7 mouse cellular contexts compared by ENCODE assay signal in genomic region chr12:104936223-104936622, GRCm38 (mm10).
DNase-seq lines count a peak whose midpoint lies in the region; ATAC-seq and TF ChIP-seq lines count a peak whose summit lies in the region.

No protein-coding gene starts in this region.

- 77% methylated on average over 4 of the region's 4 CpGs for WGBS in kidney, postnatal 0 days
- 74% methylated on average over 4 of the region's 4 CpGs for WGBS in kidney, embryonic 16.5 days
- 65% methylated on average over 4 of the region's 4 CpGs for WGBS in liver, embryonic 14.5 days (ENCODE audit: insufficient replicate concordance)

- H3K36me3 ChIP-seq in kidney, postnatal 0 days (ENCODE audit: insufficient read depth, low read length): no peaks in the 10 kb centered on the region
- no peaks in the 10 kb centered on the region for H3K36me3 ChIP-seq in kidney, embryonic 16.5 days (ENCODE audit: insufficient read depth, low read length)
- no peaks in the 10 kb centered on the region for H3K36me3 ChIP-seq in E14TG2a.4 (ENCODE audit: insufficient read depth, low read length)
- H3K36me3 ChIP-seq in liver, embryonic 14.5 days (replicated peaks; ENCODE audit: control insufficient read depth, insufficient read depth, low read depth): no peaks in the 10 kb centered on the region

- no peaks in the 10 kb centered on the region for H3K4me1 ChIP-seq in kidney, postnatal 0 days (replicated peaks; ENCODE audit: insufficient read depth, low read length)
- H3K4me1 ChIP-seq in kidney, embryonic 16.5 days (ENCODE audit: insufficient read depth, low read length): no peaks in the 10 kb centered on the region; the same call in 1 of the 2 replicates
- H3K4me1 ChIP-seq in E14TG2a.4 (replicated peaks; ENCODE audit: low read depth, low read length): peaks cover 31% of the 10 kb centered on the region
- H3K4me1 ChIP-seq in liver, embryonic 14.5 days (replicated peaks; ENCODE audit: control insufficient read depth in 2 of 2, insufficient read depth in 2 of 2, low read length in 1 of 2): no peaks in the 10 kb centered on the region

- no peak for ATAC-seq in kidney, postnatal 0 days (replicated peaks; ENCODE audit: low FRiP score, low read depth)
- ATAC-seq in kidney, embryonic 16.5 days (ENCODE audit: low FRiP score, low TSS enrichment): no peak
- ATAC-seq in liver, embryonic 14.5 days (ENCODE audit: insufficient read depth): no peak
- ATAC-seq in megakaryocyte-erythroid progenitor cell, adult 5-6 weeks (replicated peaks; ENCODE audit: low FRiP score, low TSS enrichment, poor library complexity, severe bottlenecking): no peak

- H3K4me3 ChIP-seq in kidney, postnatal 0 days (replicated peaks; ENCODE audit: low read depth, low read length): no peak overlapping the region
- no peak overlapping the region for H3K4me3 ChIP-seq in kidney, embryonic 16.5 days (ENCODE audit: low read length)
- H3K4me3 ChIP-seq in E14TG2a.4 (replicated peaks; ENCODE audit: low read length): no peak overlapping the region
- no peak overlapping the region for H3K4me3 ChIP-seq in liver, embryonic 14.5 days (ENCODE audit: insufficient read depth in 1 of 2, low read depth in 2 of 2, low read length in 2 of 2)

- no peaks in the 10 kb centered on the region for H3K27me3 ChIP-seq in kidney, postnatal 0 days (ENCODE audit: insufficient read depth, low read length)
- H3K27me3 ChIP-seq in kidney, embryonic 16.5 days (ENCODE audit: insufficient read depth, low read length): no peaks in the 10 kb centered on the region
- H3K27me3 ChIP-seq in E14TG2a.4 (ENCODE audit: insufficient read depth, low read length): peaks cover 20% of the 10 kb centered on the region
- H3K27me3 ChIP-seq in liver, embryonic 14.5 days (ENCODE audit: control insufficient read depth, insufficient read depth, low read length): no peaks in the 10 kb centered on the region

- H3K9ac ChIP-seq in kidney, postnatal 0 days (ENCODE audit: low read depth, low read length): no peak overlapping the region
- H3K9ac ChIP-seq in kidney, embryonic 16.5 days (replicated peaks; ENCODE audit: low read length): no peak overlapping the region
- H3K9ac ChIP-seq in liver, embryonic 14.5 days (replicated peaks): no peak overlapping the region

- H3K4me2 ChIP-seq in kidney, postnatal 0 days (ENCODE audit: low read length): no peak overlapping the region
- H3K4me2 ChIP-seq in kidney, embryonic 16.5 days (replicated peaks; ENCODE audit: low read depth, low read length): no peak overlapping the region
- no peak overlapping the region for H3K4me2 ChIP-seq in liver, embryonic 14.5 days (ENCODE audit: low read depth)

- no peaks in the 10 kb centered on the region for H3K9me3 ChIP-seq in kidney, postnatal 0 days (replicated peaks; ENCODE audit: low read length)
- H3K9me3 ChIP-seq in kidney, embryonic 16.5 days (ENCODE audit: low read length): peaks cover 6% of the 10 kb centered on the region; the same call in 1 of the 2 replicates
- H3K9me3 ChIP-seq in E14TG2a.4 (ENCODE audit: low read length): no peaks in the 10 kb centered on the region
- no peaks in the 10 kb centered on the region; the same call in 1 of the 2 replicates for H3K9me3 ChIP-seq in liver, embryonic 14.5 days (ENCODE audit: control insufficient read depth, low read length)

- peak; percentile 86 for TF ChIP-seq CTCF in kidney, postnatal 0 days (IDR thresholded peaks at IDR 0.05; ENCODE audit: low read depth)
- peak; percentile 94 for TF ChIP-seq CTCF in E14TG2a.4 (conservative IDR thresholded peaks at IDR 0.05; ENCODE audit: low read length)
- TF ChIP-seq CTCF in liver, embryonic 14.5 days (IDR thresholded peaks at IDR 0.05; ENCODE audit: low read depth): peak; percentile 90

- DNase-seq in kidney, postnatal 0 days (ENCODE audit: low spot score): peak; percentile 28
- DNase-seq in T-cell, adult 2 months (ENCODE audit: low spot score): peak; percentile 13
- peak; percentile 19 to 30 (median 26) for DNase-seq in liver, embryonic 14.5 days (ENCODE audit: low read depth in 3 of 3, low spot score in 3 of 3)
- DNase-seq in frontal cortex, postnatal 36 days (ENCODE audit: low spot score in 2 of 2): no peak

- H3K27ac ChIP-seq in kidney, postnatal 0 days: no peak overlapping the region
- no peak overlapping the region for H3K27ac ChIP-seq in kidney, embryonic 16.5 days (ENCODE audit: low read length)
- no peak overlapping the region for H3K27ac ChIP-seq in liver, embryonic 14.5 days

- TF ChIP-seq EP300 in liver, embryonic 14.5 days (IDR thresholded peaks at IDR 0.05; ENCODE audit: low read depth): no peak

Comparison
In these comparisons a context has a peak if more than half of its experiments do, and no peak if none do; other contexts are left out.
1. DNase-seq: peak in kidney, postnatal 0 days (single experiment), T-cell, adult 2 months (single experiment) and liver, embryonic 14.5 days (3 of 3); none in frontal cortex, postnatal 36 days (0 of 2).
2. Peak in every context shown above with its lines, with median percentiles within 50 percentile points of each other: CTCF ChIP-seq.